Mouse (Mus musculus) midbrain, embryonic 13.5 days (tissue): ENCODE data around the gene Olfr1442. TPM values are rescaled to one million over a fixed set of nuclear protein-coding genes. Genes with fewer than 3 reads are reported as not detected.
"Not testable (repeated sequence)": the region's sequence is repeated elsewhere in the genome, so short reads cannot be mapped to it uniquely, and the experiment has no call there.

Experiments
- ATAC-seq: fragments of 200-750 bp; cut with Nextera tagmentation; 2 replicates; pipeline ENCODE4 v1.8.0; 2017; ENCODE audit warnings: mild to moderate bottlenecking, moderate TSS enrichment, moderate library complexity
- H3K27ac ChIP-seq: fragments of 300-500 bp; sonication (generic); 2 replicates; pipeline ENCODE4 v1.5.1; 2015; ENCODE audit warnings: inconsistent platforms, mild to moderate bottlenecking, moderate library complexity
- H3K27me3 ChIP-seq: fragments of 300-500 bp; sonication (generic); 2 replicates; pipeline ENCODE4 v1.6.1; 2015; ENCODE audit warnings: mild to moderate bottlenecking, inconsistent platforms
- H3K36me3 ChIP-seq: fragments of 300-500 bp; sonication (generic); 2 replicates; pipeline ENCODE4 v1.6.1; 2015; ENCODE audit warnings: mild to moderate bottlenecking, inconsistent platforms
- H3K4me1 ChIP-seq: fragments of 300-500 bp; sonication (generic); replicated peaks from 2 replicates; pipeline ENCODE4 v1.6.1; 2015; ENCODE audit warnings: inconsistent platforms
- H3K4me2 ChIP-seq: fragments of 300-500 bp; sonication (generic); replicated peaks from 2 replicates; pipeline ENCODE4 v1.6.1; 2015; ENCODE audit warnings: moderate library complexity, mild to moderate bottlenecking, inconsistent platforms
- H3K4me3 ChIP-seq: fragments of 300-500 bp; sonication (generic); replicated peaks from 2 replicates; pipeline ENCODE4 v1.5.1; 2015; ENCODE audit warnings: mild to moderate bottlenecking, inconsistent platforms
- H3K9ac ChIP-seq: fragments of 300-500 bp; sonication (generic); replicated peaks from 2 replicates; pipeline ENCODE4 v1.6.1; 2015; ENCODE audit warnings: mild to moderate bottlenecking, inconsistent platforms
- H3K9me3 ChIP-seq: fragments of 300-500 bp; sonication (generic); 2 replicates; pipeline ENCODE4 v1.6.1; 2016; ENCODE audit warnings: mild to moderate bottlenecking, inconsistent platforms
- WGBS: fragments of 180-500 bp; shearing (Covaris S2); methylation state at CpG from one replicate; pipeline ENCODE4 v1.1.7; 2015; 5-methylcytosine and 5-hydroxymethylcytosine counted together
- polyA plus RNA-seq: library from polyadenylated mRNA; unstranded; fragments of >200 nt; fragmentation: Nextera tagmentation; extraction: Ambion mirVana; gene quantifications from 2 replicates; pipeline ENCODE4 v1.2.1, GENCODE M21; 2015

Olfr1442 gene
- polyA plus RNA-seq, 1 experiment from 2014 or later, result not detected

- Histone ChIP-seq H3K36me3 (no peaks in the 10 kb centered on the region), H3K9me3 (no peaks in the 10 kb centered on the region), H3K4me3 (no peak within 1 kb of the TSS), H3K4me2 (no peak within 1 kb of the TSS), H3K4me1 (no peaks in the 10 kb centered on the region), H3K27ac (no peak within 1 kb of the TSS), H3K9ac (no peak within 1 kb of the TSS), H3K27me3 (no peaks in the 10 kb centered on the region)
- ATAC-seq, result no peak
- 88% methylated on average over 3 of the region's 3 CpGs for WGBS
Measured at GRCm38 (mm10) chr19:12695590-12695989, 25.4 kb downstream of the Olfr1442 start, which contains the start of gene Keg1. Keg1 (plus strand) TSS chr19:12695786.

GRCm38 (mm10) chr19:12696221-12696620 is 26.0 kb downstream of the Olfr1442 start:
- H3K9ac ChIP-seq, result no peak overlapping the region
- ATAC-seq, result no peak
- no peaks in the 10 kb centered on the region for H3K4me1 ChIP-seq
- H3K27me3 ChIP-seq, result no peaks in the 10 kb centered on the region
- H3K4me3 ChIP-seq, result no peak overlapping the region
- H3K36me3 ChIP-seq, result no peaks in the 10 kb centered on the region
- H3K27ac ChIP-seq, result no peak overlapping the region
- no peaks in the 10 kb centered on the region for H3K9me3 ChIP-seq
- no peak overlapping the region for H3K4me2 ChIP-seq

- no peak overlapping the region for H3K9ac ChIP-seq
- H3K36me3 ChIP-seq, result no peaks in the 10 kb centered on the region
- no peak overlapping the region for H3K4me2 ChIP-seq
- H3K27me3 ChIP-seq, result no peaks in the 10 kb centered on the region
- WGBS, result 86% methylated on average over 2 of the region's 2 CpGs
- H3K9me3 ChIP-seq, result no peaks in the 10 kb centered on the region
- no peak overlapping the region for H3K27ac ChIP-seq
- H3K4me3 ChIP-seq, result no peak overlapping the region
- ATAC-seq, result no peak
- H3K4me1 ChIP-seq, result no peaks in the 10 kb centered on the region
Measured at GRCm38 (mm10) chr19:12708458-12708857, 38.2 kb downstream of the Olfr1442 start.

GRCm38 (mm10) chr19:12708986-12709385 is 38.7 kb downstream of the Olfr1442 start:
- no peaks in the 10 kb centered on the region for H3K27me3 ChIP-seq
- no peak overlapping the region for H3K4me2 ChIP-seq
- H3K27ac ChIP-seq, result no peak overlapping the region
- no peaks in the 10 kb centered on the region for H3K9me3 ChIP-seq
- H3K4me3 ChIP-seq, result no peak overlapping the region
- no peak overlapping the region for H3K9ac ChIP-seq
- no peaks in the 10 kb centered on the region for H3K4me1 ChIP-seq
- no peak for ATAC-seq
- H3K36me3 ChIP-seq, result no peaks in the 10 kb centered on the region

- H3K27ac ChIP-seq, result no peak overlapping the region
- no peaks in the 10 kb centered on the region for H3K4me1 ChIP-seq
- ATAC-seq, result no peak
- no peak overlapping the region for H3K4me2 ChIP-seq
- H3K4me3 ChIP-seq, result no peak overlapping the region
- WGBS, result 87% methylated on average over 6 of the region's 6 CpGs
- H3K36me3 ChIP-seq, result no peaks in the 10 kb centered on the region
- H3K9me3 ChIP-seq, result no peaks in the 10 kb centered on the region
- no peak overlapping the region for H3K9ac ChIP-seq
- H3K27me3 ChIP-seq, result no peaks in the 10 kb centered on the region
Measured at GRCm38 (mm10) chr19:12719189-12719588, 49.0 kb downstream of the Olfr1442 start.

- Histone ChIP-seq H3K36me3 (no peaks in the 10 kb centered on the region), H3K4me2 (no peak overlapping the region), H3K4me3 (no peak overlapping the region), H3K4me1 (no peaks in the 10 kb centered on the region), H3K27me3 (no peaks in the 10 kb centered on the region), H3K27ac (no peak overlapping the region), H3K9ac (no peak overlapping the region), H3K9me3 (no peaks in the 10 kb centered on the region)
- 71% methylated on average over 2 of the region's 2 CpGs for WGBS
- no peak for ATAC-seq
Measured at GRCm38 (mm10) chr19:12720463-12720862, 50.2 kb downstream of the Olfr1442 start.

- H3K9ac ChIP-seq, H3K9me3 ChIP-seq, H3K4me3 ChIP-seq, H3K4me2 ChIP-seq, H3K4me1 ChIP-seq, H3K36me3 ChIP-seq, ATAC-seq, H3K27me3 ChIP-seq, H3K27ac ChIP-seq: not testable (repeated sequence)
- 92% methylated on average over 5 of the region's 5 CpGs for WGBS
Measured at GRCm38 (mm10) chr19:12720919-12721318, 50.7 kb downstream of the Olfr1442 start.

GRCm38 (mm10) chr19:12721596-12721995 is 51.4 kb downstream of the Olfr1442 start:
- H3K4me3 ChIP-seq, H3K4me1 ChIP-seq, H3K36me3 ChIP-seq, H3K9ac ChIP-seq, H3K9me3 ChIP-seq, H3K27ac ChIP-seq, H3K4me2 ChIP-seq, H3K27me3 ChIP-seq, ATAC-seq: not testable (repeated sequence)
- WGBS, result 95% methylated on average over 7 of the region's 7 CpGs

GRCm38 (mm10) chr19:12722308-12722707 is 52.1 kb downstream of the Olfr1442 start:
- H3K4me1 ChIP-seq, result no peaks in the 10 kb centered on the region
- no peak overlapping the region for H3K27ac ChIP-seq
- H3K27me3 ChIP-seq, result no peaks in the 10 kb centered on the region
- H3K36me3 ChIP-seq, result no peaks in the 10 kb centered on the region
- H3K9ac ChIP-seq, result no peak overlapping the region
- no peaks in the 10 kb centered on the region for H3K9me3 ChIP-seq
- ATAC-seq, result no peak
- H3K4me3 ChIP-seq, result no peak overlapping the region
- H3K4me2 ChIP-seq, result no peak overlapping the region
- 85% methylated on average over 2 of the region's 3 CpGs for WGBS

GRCm38 (mm10) chr19:12725851-12726250 is 55.6 kb downstream of the Olfr1442 start:
- Histone ChIP-seq H3K4me1 (no peaks in the 10 kb centered on the region), H3K4me3 (no peak overlapping the region), H3K9me3 (no peaks in the 10 kb centered on the region), H3K9ac (no peak overlapping the region), H3K27ac (no peak overlapping the region), H3K27me3 (no peaks in the 10 kb centered on the region), H3K4me2 (no peak overlapping the region), H3K36me3 (no peaks in the 10 kb centered on the region)
- no peak for ATAC-seq
- 84% methylated on average over 1 of the region's 1 CpGs for WGBS

Other genes with a start within 250 kb of the Olfr1442 start
- gene Pfpl, start 242.5 kb upstream of the Olfr1442 start, polyA plus RNA-seq, result not detected in 2 replicates
- 0.54 and 0.57 TPM in 2 replicates for gene Mpeg1, start 209.7 kb upstream of the Olfr1442 start, polyA plus RNA-seq
- 36.6 and 40.7 TPM in 2 replicates for gene Dtx4, start 169.0 kb upstream of the Olfr1442 start, polyA plus RNA-seq
- gene Fam111a, start 124.7 kb upstream of the Olfr1442 start, polyA plus RNA-seq, result 9.5 TPM in 2 replicates
- gene Gm4952, start 70.5 kb upstream of the Olfr1442 start, polyA plus RNA-seq, result not detected in 2 replicates
- not detected in 2 replicates for gene Glyat, start 37.1 kb upstream of the Olfr1442 start, polyA plus RNA-seq
- gene Olfr1443, start 7.7 kb downstream of the Olfr1442 start, polyA plus RNA-seq, result not detected in 2 replicates
- gene Keg1, start 25.3 kb downstream of the Olfr1442 start, polyA plus RNA-seq, result not detected in 2 replicates
- 2.0 and 3.1 TPM in 2 replicates for gene Cntf, start 95.2 kb downstream of the Olfr1442 start, polyA plus RNA-seq
- 15.9 and 17.1 TPM in 2 replicates for gene Zfp91, start 125.7 kb downstream of the Olfr1442 start, polyA plus RNA-seq
- gene Lpxn, start 125.8 kb downstream of the Olfr1442 start, polyA plus RNA-seq, result 0.89 and 1.3 TPM in 2 replicates
- not detected in 2 replicates for gene Gm5244, start 176.2 kb downstream of the Olfr1442 start, polyA plus RNA-seq
- gene Olfr1444, start 186.8 kb downstream of the Olfr1442 start, polyA plus RNA-seq, result not detected in 2 replicates
- not detected in 2 replicates for gene Olfr1445, start 213.4 kb downstream of the Olfr1442 start, polyA plus RNA-seq
- gene Olfr1446, start 223.1 kb downstream of the Olfr1442 start, polyA plus RNA-seq, result not detected in 2 replicates
- not detected in 2 replicates for gene Olfr1447, start 233.3 kb downstream of the Olfr1442 start, polyA plus RNA-seq